Mouse (Mus musculus) megakaryocyte-erythroid progenitor cell, adult 5-6 weeks (primary cell): ENCODE measurements around the gene Ccdc120. TPM values are rescaled to one million over a fixed set of nuclear protein-coding genes. Genes with fewer than 3 reads are reported as not detected.

ENCODE experiments used
- ATAC-seq: replicated peaks from 2 replicates; pipeline ENCODE4 v1.8.0; 2016; ENCODE audit warnings: mild to moderate bottlenecking, inconsistent platforms; ENCODE audit not compliant: severe bottlenecking, poor library complexity, low FRiP score, low TSS enrichment
- total RNA-seq, 2 experiments: library from RNA; stranded (forward) in 1 of 2; stranded (reverse) in 1 of 2; fragments of 200-1000, 215-1000 nt in 1 of 2; fragments of >200 nt in 1 of 2; fragmentation: Nextera tagmentation in 1 of 2; gene quantifications; 2 replicates each; pipeline ENCODE4 v1.2.3; 2014 to 2017

Gene Ccdc120
- total RNA-seq (2014; fragmentation: Nextera tagmentation) (0.74 and 2.3 TPM in 2 replicates), total RNA-seq (2017) (1.4 and 2.2 TPM in 2 replicates)

- peak; percentile 37; the same call in 1 of the 2 replicates for ATAC-seq
Observed at GRCm38 (mm10) chrX:7750432-7751116, at the start of gene Ccdc120. Ccdc120 (minus strand) TSS chrX:7750905.

- no peak for ATAC-seq
Observed at GRCm38 (mm10) chrX:7797327-7797726, 46.6 kb upstream of the Ccdc120 start.

- peak; percentile 84 for ATAC-seq
Observed at GRCm38 (mm10) chrX:7795016-7795415, 44.3 kb upstream of the Ccdc120 start.

GRCm38 (mm10) chrX:7793361-7793760, 42.7 kb upstream of the Ccdc120 start:
- 0 out of 2 replicates have a peak, but pooled peaks have one; percentile 39 for ATAC-seq

GRCm38 (mm10) chrX:7790309-7790708, 39.6 kb upstream of the Ccdc120 start:
- no peak for ATAC-seq

GRCm38 (mm10) chrX:7789542-7790136, 38.9 kb upstream of the Ccdc120 start, which contains the start of gene Gripap1:
Gripap1 (plus strand) TSS chrX:7789765.
- ATAC-seq: peak; percentile 95

- ATAC-seq: no peak
Observed at GRCm38 (mm10) chrX:7782603-7783092, 31.9 kb upstream of the Ccdc120 start.

GRCm38 (mm10) chrX:7779294-7779693, 28.6 kb upstream of the Ccdc120 start:
- peak; percentile 42 for ATAC-seq

- peak; percentile 88 for ATAC-seq
Observed at GRCm38 (mm10) chrX:7778450-7779244, 27.9 kb upstream of the Ccdc120 start.

- peak; percentile 45; the same call in 1 of the 2 replicates for ATAC-seq
Observed at GRCm38 (mm10) chrX:7776329-7777082, 25.8 kb upstream of the Ccdc120 start.

GRCm38 (mm10) chrX:7775501-7776205, 24.9 kb upstream of the Ccdc120 start:
- ATAC-seq: no peak

- no peak for ATAC-seq
Observed at GRCm38 (mm10) chrX:7772766-7773165, 22.1 kb upstream of the Ccdc120 start.

GRCm38 (mm10) chrX:7769302-7770017, 18.8 kb upstream of the Ccdc120 start:
- peak; percentile 76 for ATAC-seq

- no peak for ATAC-seq
Observed at GRCm38 (mm10) chrX:7765764-7766163, 15.1 kb upstream of the Ccdc120 start.

- no peak for ATAC-seq
Observed at GRCm38 (mm10) chrX:7765281-7765670, 14.6 kb upstream of the Ccdc120 start.

- no peak for ATAC-seq
Observed at GRCm38 (mm10) chrX:7764657-7765280, 14.1 kb upstream of the Ccdc120 start.

- ATAC-seq: peak; percentile 34
Observed at GRCm38 (mm10) chrX:7763631-7764393, 13.1 kb upstream of the Ccdc120 start.
